Mouse (Mus musculus): Measurements from ENCODE around the gene Gm37240. TPM values are rescaled to one million over a fixed set of nuclear protein-coding genes. Genes with fewer than 3 reads are reported as not detected.

Gm37240 gene
- polyA plus RNA-seq, 1 experiment from 2014 or later = 0.21 TPM

GRCm38 (mm10) chr3:84952585-84953187 lies 934.6 kb downstream of the Gm37240 start:
- no peak overlapping the region for H3K4me3 ChIP-seq (replicated peaks)
- H3K9me3 ChIP-seq (replicated peaks) = no peaks in the 10 kb centered on the region
- no peak for DNase-seq
- WGBS (ENCODE audit: insufficient replicate concordance) = 73% methylated on average over 7 of the region's 7 CpGs
- peak overlapping the region; percentile 13; the same call in 1 of the 2 replicates for H3K4me2 ChIP-seq
- H3K27ac ChIP-seq = no peak overlapping the region
- no peaks in the 10 kb centered on the region for H3K36me3 ChIP-seq
- ATAC-seq (ENCODE audit: low read depth) = no peak
- H3K9ac ChIP-seq = no peak overlapping the region
- no peaks in the 10 kb centered on the region for H3K27me3 ChIP-seq
- H3K4me1 ChIP-seq (replicated peaks) = no peaks in the 10 kb centered on the region

- ATAC-seq (ENCODE audit: low read depth) = 0 out of 2 replicates have a peak, but pooled peaks have one; percentile 18
- no peak for DNase-seq
- H3K9ac ChIP-seq = no peak overlapping the region
- H3K36me3 ChIP-seq = no peaks in the 10 kb centered on the region
- H3K4me3 ChIP-seq (replicated peaks) = no peak overlapping the region
- no peaks in the 10 kb centered on the region for H3K9me3 ChIP-seq (replicated peaks)
- no peak overlapping the region for H3K27ac ChIP-seq
- no peaks in the 10 kb centered on the region for H3K27me3 ChIP-seq
- WGBS (ENCODE audit: insufficient replicate concordance) = 69% methylated on average over 13 of the region's 13 CpGs
- H3K4me2 ChIP-seq = peak overlapping the region; percentile 13; the same call in 1 of the 2 replicates
- H3K4me1 ChIP-seq (replicated peaks) = no peaks in the 10 kb centered on the region
Observed at GRCm38 (mm10) chr3:84952135-84952534, 935.2 kb downstream of the Gm37240 start.

GRCm38 (mm10) chr3:84951698-84952097 lies 935.6 kb downstream of the Gm37240 start:
- Histone ChIP-seq H3K4me2 (no peak overlapping the region), H3K4me1 (replicated peaks) (no peaks in the 10 kb centered on the region), H3K9ac (no peak overlapping the region), H3K9me3 (replicated peaks) (no peaks in the 10 kb centered on the region), H3K36me3 (no peaks in the 10 kb centered on the region), H3K27me3 (no peaks in the 10 kb centered on the region), H3K4me3 (replicated peaks) (no peak overlapping the region), H3K27ac (no peak overlapping the region)
- ATAC-seq (ENCODE audit: low read depth) (no peak), DNase-seq (no peak)
- WGBS (ENCODE audit: insufficient replicate concordance) = 65% methylated on average over 2 of the region's 2 CpGs

GRCm38 (mm10) chr3:84949387-84949786 lies 937.9 kb downstream of the Gm37240 start:
- H3K9ac ChIP-seq = no peak overlapping the region
- no peaks in the 10 kb centered on the region for H3K27me3 ChIP-seq
- ATAC-seq (ENCODE audit: low read depth) (no peak), DNase-seq (no peak)
- H3K4me2 ChIP-seq = no peak overlapping the region
- no peak overlapping the region for H3K27ac ChIP-seq
- peaks cover 9% of the 10 kb centered on the region for H3K4me1 ChIP-seq (replicated peaks)
- no peaks in the 10 kb centered on the region for H3K9me3 ChIP-seq (replicated peaks)
- H3K36me3 ChIP-seq = no peaks in the 10 kb centered on the region
- 81% methylated on average over 4 of the region's 4 CpGs for WGBS (ENCODE audit: insufficient replicate concordance)
- no peak overlapping the region for H3K4me3 ChIP-seq (replicated peaks)

- no peak for ATAC-seq (ENCODE audit: low read depth)
- WGBS (ENCODE audit: insufficient replicate concordance) = 79% methylated on average over 1 of the region's 1 CpGs
- DNase-seq = no peak
- no peaks in the 10 kb centered on the region for H3K36me3 ChIP-seq
- H3K27me3 ChIP-seq = no peaks in the 10 kb centered on the region
- H3K9me3 ChIP-seq (replicated peaks) = no peaks in the 10 kb centered on the region
- peaks cover 9% of the 10 kb centered on the region for H3K4me1 ChIP-seq (replicated peaks)
- no peak overlapping the region for H3K9ac ChIP-seq
- no peak overlapping the region for H3K4me2 ChIP-seq
- H3K4me3 ChIP-seq (replicated peaks) = no peak overlapping the region
- H3K27ac ChIP-seq = no peak overlapping the region
Observed at GRCm38 (mm10) chr3:84946381-84946780, 940.9 kb downstream of the Gm37240 start.

GRCm38 (mm10) chr3:84944933-84945332 lies 942.4 kb downstream of the Gm37240 start:
- H3K27ac ChIP-seq = no peak overlapping the region
- WGBS (ENCODE audit: insufficient replicate concordance) = 45% methylated on average over 3 of the region's 3 CpGs
- H3K9ac ChIP-seq = no peak overlapping the region
- no peak for DNase-seq
- H3K27me3 ChIP-seq = no peaks in the 10 kb centered on the region
- ATAC-seq (ENCODE audit: low read depth) = 0 out of 2 replicates have a peak, but pooled peaks have one; percentile 20
- H3K4me1 ChIP-seq (replicated peaks) = peaks cover 9% of the 10 kb centered on the region
- H3K36me3 ChIP-seq = no peaks in the 10 kb centered on the region
- no peak overlapping the region for H3K4me3 ChIP-seq (replicated peaks)
- no peak overlapping the region for H3K4me2 ChIP-seq
- no peaks in the 10 kb centered on the region for H3K9me3 ChIP-seq (replicated peaks)

- Histone ChIP-seq H3K27ac (no peak overlapping the region), H3K4me1 (replicated peaks) (peaks cover 10% of the 10 kb centered on the region), H3K4me3 (replicated peaks) (no peak overlapping the region), H3K36me3 (no peaks in the 10 kb centered on the region), H3K4me2 (no peak overlapping the region), H3K9ac (0 out of 2 replicates have a peak overlapping the region, but pooled peaks have one; percentile 3), H3K9me3 (replicated peaks) (no peaks in the 10 kb centered on the region), H3K27me3 (no peaks in the 10 kb centered on the region)
- peak; percentile 18 for DNase-seq
- WGBS (ENCODE audit: insufficient replicate concordance) = 56% methylated on average over 12 of the region's 12 CpGs
- ATAC-seq (ENCODE audit: low read depth) = peak; percentile 62
Observed at GRCm38 (mm10) chr3:84937360-84938355, 949.7 kb downstream of the Gm37240 start.

GRCm38 (mm10) chr3:84936956-84937355 lies 950.4 kb downstream of the Gm37240 start:
- no peaks in the 10 kb centered on the region for H3K9me3 ChIP-seq (replicated peaks)
- ATAC-seq (ENCODE audit: low read depth) (no peak), DNase-seq (no peak)
- H3K4me1 ChIP-seq (replicated peaks) = peaks cover 10% of the 10 kb centered on the region
- no peak overlapping the region for H3K27ac ChIP-seq
- 52% methylated on average over 5 of the region's 5 CpGs for WGBS (ENCODE audit: insufficient replicate concordance)
- no peak overlapping the region for H3K9ac ChIP-seq
- no peak overlapping the region for H3K4me3 ChIP-seq (replicated peaks)
- no peaks in the 10 kb centered on the region for H3K27me3 ChIP-seq
- H3K36me3 ChIP-seq = no peaks in the 10 kb centered on the region
- no peak overlapping the region for H3K4me2 ChIP-seq

GRCm38 (mm10) chr3:84936252-84936651 lies 951.1 kb downstream of the Gm37240 start:
- 45% methylated on average over 2 of the region's 2 CpGs for WGBS (ENCODE audit: insufficient replicate concordance)
- no peaks in the 10 kb centered on the region for H3K9me3 ChIP-seq (replicated peaks)
- H3K36me3 ChIP-seq = no peaks in the 10 kb centered on the region
- ATAC-seq (ENCODE audit: low read depth) (no peak), DNase-seq (no peak)
- no peaks in the 10 kb centered on the region for H3K27me3 ChIP-seq
- no peak overlapping the region for H3K27ac ChIP-seq
- peaks cover 10% of the 10 kb centered on the region for H3K4me1 ChIP-seq (replicated peaks)
- H3K4me3 ChIP-seq (replicated peaks) = no peak overlapping the region
- H3K4me2 ChIP-seq = no peak overlapping the region
- no peak overlapping the region for H3K9ac ChIP-seq

GRCm38 (mm10) chr3:84935729-84936128 lies 951.6 kb downstream of the Gm37240 start:
- H3K9me3 ChIP-seq (replicated peaks) = no peaks in the 10 kb centered on the region
- H3K36me3 ChIP-seq = no peaks in the 10 kb centered on the region
- ATAC-seq (ENCODE audit: low read depth) (no peak), DNase-seq (no peak)
- H3K27ac ChIP-seq = no peak overlapping the region
- no peak overlapping the region for H3K4me3 ChIP-seq (replicated peaks)
- H3K27me3 ChIP-seq = no peaks in the 10 kb centered on the region
- peaks cover 10% of the 10 kb centered on the region for H3K4me1 ChIP-seq (replicated peaks)
- H3K9ac ChIP-seq = no peak overlapping the region
- no peak overlapping the region for H3K4me2 ChIP-seq
- WGBS (ENCODE audit: insufficient replicate concordance) = 88% methylated on average over 1 of the region's 1 CpGs

- no peak overlapping the region for H3K9ac ChIP-seq
- ATAC-seq (ENCODE audit: low read depth) (no peak), DNase-seq (no peak)
- H3K27me3 ChIP-seq = no peaks in the 10 kb centered on the region
- no peak overlapping the region for H3K27ac ChIP-seq
- H3K9me3 ChIP-seq (replicated peaks) = no peaks in the 10 kb centered on the region
- no peaks in the 10 kb centered on the region for H3K36me3 ChIP-seq
- H3K4me1 ChIP-seq (replicated peaks) = no peaks in the 10 kb centered on the region; the same call in 1 of the 2 replicates
- H3K4me3 ChIP-seq (replicated peaks) = no peak overlapping the region
- H3K4me2 ChIP-seq = no peak overlapping the region
- 80% methylated on average over 3 of the region's 3 CpGs for WGBS (ENCODE audit: insufficient replicate concordance)
Observed at GRCm38 (mm10) chr3:84930683-84931082, 956.6 kb downstream of the Gm37240 start.

Data from liver, embryonic 13.5 days (tissue).